Mouse (Mus musculus): ENCODE results near the gene Secisbp2. TPM values are rescaled to one million over a fixed set of nuclear protein-coding genes. Genes with fewer than 3 reads are reported as not detected.
"Not testable (repeated sequence)": the region's sequence is repeated elsewhere in the genome, so short reads cannot be mapped to it uniquely, and the experiment has no call there.

The Secisbp2 gene
- polyA plus RNA-seq, 1 experiment, result 25.8 TPM

DNA sequence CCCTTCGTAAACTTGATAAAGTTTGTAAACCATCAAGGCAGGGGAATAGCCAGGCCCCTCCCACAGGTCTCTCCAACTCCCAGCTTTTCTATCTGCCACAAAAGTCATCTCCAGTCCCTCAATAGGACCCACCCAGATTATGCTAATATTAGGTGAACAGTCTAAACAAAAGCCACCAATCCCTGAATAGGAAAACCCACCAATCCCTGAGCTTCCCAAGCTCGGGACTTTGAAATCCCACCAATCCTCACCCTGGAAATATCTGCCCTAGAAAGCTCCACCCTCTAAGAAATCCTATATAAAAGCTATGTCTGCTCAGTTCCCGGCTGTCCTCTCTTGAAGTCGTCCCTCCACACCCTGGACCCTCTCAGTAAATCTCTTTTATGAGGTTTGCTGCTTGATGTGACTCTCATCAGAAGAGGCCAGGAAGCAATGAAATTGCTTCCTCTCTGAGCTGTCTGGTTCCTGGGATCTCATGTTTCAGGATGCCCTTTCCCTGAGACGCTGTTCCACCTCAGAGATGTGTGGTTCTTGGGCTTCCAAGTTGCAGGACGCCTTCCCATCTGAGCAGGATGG, 23.1 kb upstream of the Secisbp2 start:
- no peaks in the 10 kb centered on the region for H3K4me1 ChIP-seq (ENCODE audit: control insufficient read depth, insufficient read depth, insufficient read length)
- H3K4me3 ChIP-seq (ENCODE audit: extremely low read depth, insufficient read depth, insufficient read length), result no peak overlapping the region
- H3K27ac ChIP-seq (ENCODE audit: insufficient read depth, low read length), result no peak overlapping the region
- H3K27me3 ChIP-seq (ENCODE audit: control insufficient read depth, insufficient read depth, low read length), result no peaks in the 10 kb centered on the region; the same call in 1 of the 2 replicates
- TF ChIP-seq POLR2A (IDR thresholded peaks at IDR 0.05; ENCODE audit: low read depth, low read length) (no peak), CTCF (IDR thresholded peaks at IDR 0.05; ENCODE audit: extremely low read depth, insufficient read depth, insufficient read length, insufficient replicate concordance) (no peak)
- 69% methylated on average over 6 of the region's 6 CpGs for WGBS
- no peaks in the 10 kb centered on the region for H3K36me3 ChIP-seq (ENCODE audit: control insufficient read depth, insufficient read depth, low read length)
- no peak for DNase-seq (ENCODE audit: low read depth in 1 of 2, low spot score in 2 of 2)

DNA sequence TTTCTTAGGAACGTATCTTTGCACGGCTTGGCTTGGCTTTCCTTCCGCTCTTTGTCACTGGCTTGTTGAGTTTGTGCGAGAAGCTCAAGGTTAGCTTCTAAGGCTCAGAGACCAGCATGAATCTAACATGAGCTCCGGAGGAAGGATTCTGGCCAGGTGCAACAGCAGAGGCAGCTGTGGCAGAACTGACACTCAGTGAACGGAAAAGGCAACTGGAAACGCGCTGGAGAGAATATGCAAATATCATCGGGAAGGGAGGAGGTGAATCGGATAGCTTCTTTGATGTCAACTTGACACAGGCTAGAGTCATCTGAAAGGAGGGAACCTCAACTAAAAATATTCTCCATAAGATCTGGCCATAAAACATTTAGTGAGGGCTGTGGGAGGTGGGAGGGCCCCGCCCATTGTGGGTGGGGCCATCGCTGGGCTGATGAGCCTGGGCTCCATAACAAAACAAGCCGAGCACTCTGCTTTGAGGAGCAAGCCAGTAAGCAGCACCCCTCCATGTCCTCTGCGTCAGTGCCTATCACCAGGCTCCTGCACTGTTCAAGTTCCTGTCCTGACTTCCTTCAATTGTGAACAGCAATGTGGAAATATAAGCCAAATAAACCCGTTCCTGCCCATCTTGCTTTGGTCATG, 20.0 kb upstream of the Secisbp2 start:
- no peak overlapping the region for H3K4me3 ChIP-seq (ENCODE audit: extremely low read depth, insufficient read depth, insufficient read length)
- DNase-seq (ENCODE audit: low read depth in 1 of 2, low spot score in 2 of 2), result no peak
- WGBS, result 77% methylated on average over 15 of the region's 15 CpGs
- no peaks in the 10 kb centered on the region for H3K36me3 ChIP-seq (ENCODE audit: control insufficient read depth, insufficient read depth, low read length)
- H3K27ac ChIP-seq (ENCODE audit: insufficient read depth, low read length), result no peak overlapping the region
- TF ChIP-seq CTCF (IDR thresholded peaks at IDR 0.05; ENCODE audit: extremely low read depth, insufficient read depth, insufficient read length, insufficient replicate concordance) (no peak), POLR2A (IDR thresholded peaks at IDR 0.05; ENCODE audit: low read depth, low read length) (no peak)
- no peaks in the 10 kb centered on the region for H3K27me3 ChIP-seq (ENCODE audit: control insufficient read depth, insufficient read depth, low read length)
- no peaks in the 10 kb centered on the region for H3K4me1 ChIP-seq (ENCODE audit: control insufficient read depth, insufficient read depth, insufficient read length)

DNA sequence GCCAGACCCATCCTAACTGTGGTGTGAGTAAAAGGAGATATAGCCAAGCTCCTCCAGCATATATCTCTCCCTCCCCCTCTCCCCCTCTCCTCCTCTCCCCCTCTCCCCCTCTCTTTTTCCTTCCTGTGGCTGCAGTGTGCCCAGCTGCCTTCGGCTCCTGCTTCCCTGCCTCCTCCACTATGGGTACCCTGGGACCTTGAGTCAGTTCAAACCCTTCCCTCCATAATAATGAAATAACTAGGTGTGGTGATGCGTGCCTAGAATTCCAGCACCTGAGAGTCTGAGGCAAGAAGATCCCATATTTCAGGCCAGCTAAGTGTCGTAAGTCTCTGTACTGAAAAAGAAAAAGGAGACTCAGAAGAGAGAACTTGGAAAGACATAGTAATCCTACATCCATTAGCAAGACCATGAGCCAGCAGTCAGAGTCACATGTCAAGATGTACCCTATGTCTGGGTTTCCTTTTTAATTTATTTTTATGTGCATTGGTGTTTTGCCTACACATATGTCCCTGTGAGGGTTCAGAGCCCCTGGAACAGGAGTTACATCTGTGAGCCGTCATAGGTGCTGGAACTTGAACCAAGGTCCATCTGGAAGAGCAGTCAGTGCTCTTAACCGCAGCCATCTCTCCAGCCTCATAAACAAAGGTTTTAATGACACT, 18.8 kb upstream of the Secisbp2 start:
- 79% methylated on average over 5 of the region's 5 CpGs for WGBS
- Histone ChIP-seq H3K27ac (ENCODE audit: insufficient read depth, low read length) (no peak overlapping the region), H3K4me1 (ENCODE audit: control insufficient read depth, insufficient read depth, insufficient read length) (no peaks in the 10 kb centered on the region), H3K36me3 (ENCODE audit: control insufficient read depth, insufficient read depth, low read length) (no peaks in the 10 kb centered on the region), H3K27me3 (ENCODE audit: control insufficient read depth, insufficient read depth, low read length) (no peaks in the 10 kb centered on the region), H3K4me3 (ENCODE audit: extremely low read depth, insufficient read depth, insufficient read length) (no peak overlapping the region)
- no peak for DNase-seq (ENCODE audit: low read depth in 1 of 2, low spot score in 2 of 2)
- TF ChIP-seq CTCF (IDR thresholded peaks at IDR 0.05; ENCODE audit: extremely low read depth, insufficient read depth, insufficient read length, insufficient replicate concordance) (no peak), POLR2A (IDR thresholded peaks at IDR 0.05; ENCODE audit: low read depth, low read length) (no peak)

DNA sequence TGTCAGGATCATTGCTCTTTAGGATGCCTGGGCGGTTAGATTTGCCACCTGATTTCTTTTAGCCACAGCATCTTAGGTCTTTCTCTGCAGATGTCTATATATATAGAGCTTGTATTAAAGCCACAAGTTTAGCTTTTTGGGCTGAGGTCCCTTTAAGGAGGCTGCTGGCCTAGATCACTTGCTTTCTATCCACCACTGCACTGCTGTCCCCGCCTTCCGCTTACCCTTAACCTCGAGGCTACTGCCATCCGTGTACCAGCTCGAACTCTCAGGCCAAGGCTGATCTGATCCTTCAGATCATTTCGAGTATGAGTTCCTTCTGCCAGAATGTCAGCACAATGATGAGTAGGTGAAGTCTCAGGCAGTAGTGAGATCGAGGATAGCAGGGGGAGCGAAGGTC, 16.1 kb upstream of the Secisbp2 start:
- 74% methylated on average over 6 of the region's 9 CpGs for WGBS
- not testable (repeated sequence) for H3K27me3 ChIP-seq (ENCODE audit: control insufficient read depth, insufficient read depth, low read length); H3K36me3 ChIP-seq (ENCODE audit: control insufficient read depth, insufficient read depth, low read length); H3K4me3 ChIP-seq (ENCODE audit: extremely low read depth, insufficient read depth, insufficient read length); DNase-seq (ENCODE audit: low read depth in 1 of 2, low spot score in 2 of 2); H3K4me1 ChIP-seq (ENCODE audit: control insufficient read depth, insufficient read depth, insufficient read length); H3K27ac ChIP-seq (ENCODE audit: insufficient read depth, low read length)

DNA sequence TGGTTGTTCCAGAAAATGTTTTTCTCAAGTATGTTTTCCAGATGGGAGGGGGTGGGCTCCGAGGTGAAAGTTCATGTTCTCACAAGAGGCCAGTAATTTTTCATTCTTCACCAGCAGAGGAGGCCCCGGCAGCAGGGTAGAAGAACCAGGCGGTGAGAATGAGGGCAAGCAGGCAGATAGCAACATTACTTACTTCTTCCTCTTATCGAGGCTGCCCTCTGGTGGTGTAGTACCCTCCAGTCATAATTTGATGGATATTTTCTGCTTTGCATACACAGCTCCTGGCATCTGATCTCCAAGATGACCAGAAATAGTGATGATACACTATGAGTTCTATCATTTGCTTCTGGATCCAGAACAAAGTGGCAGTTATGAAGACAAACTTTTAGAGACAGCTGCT, 12.5 kb upstream of the Secisbp2 start:
- Histone ChIP-seq H3K27me3 (ENCODE audit: control insufficient read depth, insufficient read depth, low read length) (no peaks in the 10 kb centered on the region), H3K4me3 (ENCODE audit: extremely low read depth, insufficient read depth, insufficient read length) (no peak overlapping the region), H3K36me3 (ENCODE audit: control insufficient read depth, insufficient read depth, low read length) (no peaks in the 10 kb centered on the region), H3K4me1 (ENCODE audit: control insufficient read depth, insufficient read depth, insufficient read length) (no peaks in the 10 kb centered on the region), H3K27ac (ENCODE audit: insufficient read depth, low read length) (no peak overlapping the region)
- 51% methylated on average over 4 of the region's 4 CpGs for WGBS
- TF ChIP-seq POLR2A (IDR thresholded peaks at IDR 0.05; ENCODE audit: low read depth, low read length) (no peak), CTCF (IDR thresholded peaks at IDR 0.05; ENCODE audit: extremely low read depth, insufficient read depth, insufficient read length, insufficient replicate concordance) (no peak)
- peak in 1 of 2 experiments; percentile 21 for DNase-seq (ENCODE audit: low read depth in 1 of 2, low spot score in 2 of 2)

DNA sequence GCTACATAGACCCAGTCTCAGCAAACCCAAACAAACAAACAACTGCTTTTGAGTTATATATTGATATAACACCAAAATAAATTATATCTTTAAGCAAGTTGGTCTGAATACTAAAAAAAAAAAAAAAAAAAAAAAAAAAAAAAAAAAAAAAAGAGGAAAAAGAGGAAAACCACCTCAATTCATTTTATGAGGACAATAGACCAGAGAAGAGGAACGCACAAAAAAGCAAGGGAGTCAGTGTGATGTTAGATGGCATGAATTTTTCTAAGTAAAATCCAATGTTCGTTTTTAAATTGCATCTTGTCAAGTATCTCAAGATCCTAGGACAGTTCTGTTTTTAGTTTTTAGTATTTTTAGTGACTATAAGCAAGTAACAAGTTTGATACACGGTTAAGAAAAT, 10.1 kb upstream of the Secisbp2 start:
- no peak for DNase-seq (ENCODE audit: low read depth in 1 of 2, low spot score in 2 of 2)
- WGBS, result 92% methylated on average over 3 of the region's 3 CpGs
- no peaks in the 10 kb centered on the region for H3K36me3 ChIP-seq (ENCODE audit: control insufficient read depth, insufficient read depth, low read length)
- peaks cover 2% of the 10 kb centered on the region; the same call in 1 of the 2 replicates for H3K4me1 ChIP-seq (ENCODE audit: control insufficient read depth, insufficient read depth, insufficient read length)
- no peak overlapping the region for H3K27ac ChIP-seq (ENCODE audit: insufficient read depth, low read length)
- H3K4me3 ChIP-seq (ENCODE audit: extremely low read depth, insufficient read depth, insufficient read length), result no peak overlapping the region
- H3K27me3 ChIP-seq (ENCODE audit: control insufficient read depth, insufficient read depth, low read length), result no peaks in the 10 kb centered on the region
- TF ChIP-seq POLR2A (IDR thresholded peaks at IDR 0.05; ENCODE audit: low read depth, low read length) (no peak), CTCF (IDR thresholded peaks at IDR 0.05; ENCODE audit: extremely low read depth, insufficient read depth, insufficient read length, insufficient replicate concordance) (no peak)
